Mouse (Mus musculus): ENCODE results near the gene Irgq.

GRCm38 (mm10) chr7:24574224-24574796, 43.8 kb downstream of the Irgq start:
- TF ChIP-seq CTCF (IDR thresholded peaks at IDR 0.05; ENCODE audit: low read depth, low read length) (no peak), POLR2A (IDR thresholded peaks at IDR 0.05; ENCODE audit: insufficient read depth, low read length) (no peak), EP300 (IDR thresholded peaks at IDR 0.05; ENCODE audit: insufficient read depth, low read depth, low read length) (no peak)
